Mouse (Mus musculus): ENCODE measurements around the gene Dclre1c. TPM values are rescaled to one million over a fixed set of nuclear protein-coding genes. Genes with fewer than 3 reads are reported as not detected.

Gene Dclre1c
- polyA plus RNA-seq, 1 experiment from 2014 or later, result 5.8 TPM

GRCm38 (mm10) chr2:3415676-3416075 lies 8.3 kb upstream of the Dclre1c start:
- H3K4me3 ChIP-seq (ENCODE audit: control insufficient read depth in 1 of 2, insufficient read depth in 1 of 2, low read depth in 1 of 2, low read length in 2 of 2), result no peak overlapping the region

DNA sequence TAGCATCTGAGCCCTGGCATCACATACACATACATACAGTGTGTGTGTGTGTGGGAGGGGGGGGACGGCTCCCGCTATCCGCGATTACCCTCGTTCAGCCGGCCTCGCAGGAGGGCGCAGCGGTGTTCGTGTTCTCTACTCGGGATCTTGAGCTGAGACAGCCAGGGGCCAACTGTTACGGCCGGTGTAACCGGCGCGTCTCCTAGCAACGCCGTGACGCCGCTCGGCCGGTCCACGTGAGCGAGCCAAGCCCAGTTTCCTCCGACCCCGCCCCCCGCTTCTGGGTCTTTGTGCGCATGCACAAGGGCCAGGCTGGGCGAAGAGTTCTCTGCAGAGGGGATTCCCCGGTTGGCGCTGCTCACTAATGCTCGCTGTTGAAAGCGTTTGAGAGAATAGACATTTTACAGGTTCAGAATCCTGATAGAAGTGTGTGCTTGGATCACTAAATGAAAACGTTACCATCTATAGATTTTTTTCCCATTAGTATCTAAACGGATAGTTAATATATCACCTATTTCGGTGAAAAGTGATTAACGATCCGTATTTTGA lies 5.0 kb upstream of the Dclre1c start:
- Histone ChIP-seq H3K9ac (ENCODE audit: low read length) (peak overlapping the region; percentile 63), H3K27ac (replicated peaks in 1 of 2; ENCODE audit: control insufficient read depth in 1 of 2, insufficient read depth in 1 of 2, low read depth in 2 of 2, low read length in 2 of 2) (no peak overlapping the region), H3K9me3 (ENCODE audit: control insufficient read depth, low read length) (no peaks in the 10 kb centered on the region), H3K4me3 (ENCODE audit: control insufficient read depth in 1 of 2, insufficient read depth in 1 of 2, low read depth in 1 of 2, low read length in 2 of 2) (peak overlapping the region; percentile 48 to 51), H3K27me3 (ENCODE audit: control insufficient read depth, insufficient read depth, low read length) (peaks cover 17% of the 10 kb centered on the region), H3K4me1 (ENCODE audit: control insufficient read depth in 2 of 2, insufficient read depth in 2 of 2, low read length in 2 of 2) (peaks cover 2 to 3% of the 10 kb centered on the region in 2 experiments; a peak in 1 of 4 replicates), H3K36me3 (ENCODE audit: control insufficient read depth, insufficient read depth, low read length) (no peaks in the 10 kb centered on the region), H3K4me2 (ENCODE audit: low read length) (peak overlapping the region; percentile 89)
- peak; percentile 97 for ATAC-seq (ENCODE audit: insufficient number of reproducible peaks, insufficient read depth, low FRiP score, low read depth)
- WGBS, result 3% methylated on average over 38 of the region's 38 CpGs

More at GRCm38 (mm10) chr2:3415676-3416075, 8.3 kb upstream of the Dclre1c start:
- ATAC-seq (ENCODE audit: insufficient number of reproducible peaks, insufficient read depth, low FRiP score, low read depth), result no peak
- Histone ChIP-seq H3K9me3 (ENCODE audit: control insufficient read depth, low read length) (no peaks in the 10 kb centered on the region), H3K4me2 (ENCODE audit: low read length) (no peak overlapping the region), H3K27me3 (ENCODE audit: control insufficient read depth, insufficient read depth, low read length) (peaks cover 17% of the 10 kb centered on the region), H3K27ac (replicated peaks in 1 of 2; ENCODE audit: control insufficient read depth in 1 of 2, insufficient read depth in 1 of 2, low read depth in 2 of 2, low read length in 2 of 2) (no peak overlapping the region), H3K36me3 (ENCODE audit: control insufficient read depth, insufficient read depth, low read length) (no peaks in the 10 kb centered on the region), H3K4me1 (ENCODE audit: control insufficient read depth in 2 of 2, insufficient read depth in 2 of 2, low read length in 2 of 2) (no peaks in the 10 kb centered on the region), H3K9ac (ENCODE audit: low read length) (no peak overlapping the region)
- 59% methylated on average over 1 of the region's 1 CpGs for WGBS

GRCm38 (mm10) chr2:3420157-3420556 lies 3.8 kb upstream of the Dclre1c start:
- Histone ChIP-seq H3K9ac (ENCODE audit: low read length) (no peak overlapping the region), H3K27me3 (ENCODE audit: control insufficient read depth, insufficient read depth, low read length) (peaks cover 17% of the 10 kb centered on the region), H3K27ac (replicated peaks in 1 of 2; ENCODE audit: control insufficient read depth in 1 of 2, insufficient read depth in 1 of 2, low read depth in 2 of 2, low read length in 2 of 2) (no peak overlapping the region), H3K9me3 (ENCODE audit: control insufficient read depth, low read length) (no peaks in the 10 kb centered on the region), H3K36me3 (ENCODE audit: control insufficient read depth, insufficient read depth, low read length) (no peaks in the 10 kb centered on the region), H3K4me1 (ENCODE audit: control insufficient read depth in 2 of 2, insufficient read depth in 2 of 2, low read length in 2 of 2) (peaks cover 2 to 10% of the 10 kb centered on the region in 2 experiments; a peak in 2 of 4 replicates), H3K4me3 (ENCODE audit: control insufficient read depth in 1 of 2, insufficient read depth in 1 of 2, low read depth in 1 of 2, low read length in 2 of 2) (no peak overlapping the region), H3K4me2 (ENCODE audit: low read length) (no peak overlapping the region)
- no peak for ATAC-seq (ENCODE audit: insufficient number of reproducible peaks, insufficient read depth, low FRiP score, low read depth)
- WGBS, result 70% methylated on average over 4 of the region's 4 CpGs

DNA sequence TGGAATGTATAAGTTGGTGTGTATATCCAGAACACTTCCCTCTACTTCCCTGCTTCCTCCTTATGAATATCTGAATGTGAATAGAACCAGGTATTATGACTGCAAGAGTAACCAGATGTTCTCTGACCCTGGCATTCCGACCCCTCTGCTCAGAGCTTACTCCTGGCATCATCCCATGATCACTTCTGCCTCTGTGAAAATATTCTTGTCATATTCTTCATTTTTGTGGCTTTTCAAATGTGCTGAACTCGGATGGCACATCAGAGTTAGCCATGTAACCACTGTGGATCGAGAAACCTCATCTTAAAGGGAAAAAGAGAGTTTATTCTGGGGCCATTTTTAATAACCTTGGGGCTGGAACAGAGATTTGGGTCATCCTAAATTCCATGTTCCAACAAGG lies 1.4 kb upstream of the Dclre1c start, which contains the start of gene Meig1:
Gene Meig1, minus strand, starts transcription at position 101 of the 400 bp plus-strand sequence.
- Histone ChIP-seq H3K9me3 (ENCODE audit: control insufficient read depth, low read length) (no peaks in the 10 kb centered on the region), H3K36me3 (ENCODE audit: control insufficient read depth, insufficient read depth, low read length) (no peaks in the 10 kb centered on the region), H3K4me2 (ENCODE audit: low read length) (peak within 1 kb of the TSS; percentile 96), H3K4me1 (ENCODE audit: control insufficient read depth in 2 of 2, insufficient read depth in 2 of 2, low read length in 2 of 2) (peaks cover 2 to 10% of the 10 kb centered on the region in 2 experiments; a peak in 2 of 4 replicates), H3K9ac (ENCODE audit: low read length) (no peak within 1 kb of the TSS), H3K4me3 (ENCODE audit: control insufficient read depth in 1 of 2, insufficient read depth in 1 of 2, low read depth in 1 of 2, low read length in 2 of 2) (no peak within 1 kb of the TSS), H3K27me3 (ENCODE audit: control insufficient read depth, insufficient read depth, low read length) (peaks cover 9% of the 10 kb centered on the region), H3K27ac (replicated peaks in 1 of 2; ENCODE audit: control insufficient read depth in 1 of 2, insufficient read depth in 1 of 2, low read depth in 2 of 2, low read length in 2 of 2) (no peak within 1 kb of the TSS)
- WGBS, result 53% methylated on average over 3 of the region's 3 CpGs
- ATAC-seq (ENCODE audit: insufficient number of reproducible peaks, insufficient read depth, low FRiP score, low read depth), result no peak

DNA sequence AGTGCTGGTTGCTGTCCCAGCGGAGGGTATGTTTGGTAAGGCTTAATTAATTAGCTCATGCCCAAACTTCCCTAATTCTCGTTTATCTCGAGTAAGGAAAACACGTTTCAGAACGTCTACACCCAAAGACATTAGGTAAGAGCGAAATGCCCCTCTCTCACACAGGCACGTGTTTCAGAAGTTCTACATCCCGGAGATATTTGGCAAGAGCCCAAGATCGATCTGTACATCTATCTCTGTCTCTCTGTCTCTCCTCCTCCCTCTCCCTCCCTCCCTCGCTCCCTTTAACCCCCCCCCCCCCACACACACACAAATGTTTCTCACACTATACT lies 614 bp downstream of the Dclre1c start:
- peak overlapping the region; percentile 67 to 94 for H3K4me3 ChIP-seq (ENCODE audit: control insufficient read depth in 1 of 2, insufficient read depth in 1 of 2, low read depth in 1 of 2, low read length in 2 of 2)
- H3K4me2 ChIP-seq (ENCODE audit: low read length), result peak overlapping the region; percentile 96
- H3K4me1 ChIP-seq (ENCODE audit: control insufficient read depth in 2 of 2, insufficient read depth in 2 of 2, low read length in 2 of 2), result peaks cover 2 to 10% of the 10 kb centered on the region in 2 experiments; a peak in 2 of 4 replicates
- H3K27me3 ChIP-seq (ENCODE audit: control insufficient read depth, insufficient read depth, low read length), result no peaks in the 10 kb centered on the region
- WGBS, result 4% methylated on average over 9 of the region's 10 CpGs
- H3K9me3 ChIP-seq (ENCODE audit: control insufficient read depth, low read length), result no peaks in the 10 kb centered on the region
- H3K27ac ChIP-seq (replicated peaks in 1 of 2; ENCODE audit: control insufficient read depth in 1 of 2, insufficient read depth in 1 of 2, low read depth in 2 of 2, low read length in 2 of 2), result 0 out of 4 replicates have a peak overlapping the region, but pooled peaks of 1 of the 2 experiments have one; percentile 11
- H3K36me3 ChIP-seq (ENCODE audit: control insufficient read depth, insufficient read depth, low read length), result no peaks in the 10 kb centered on the region
- no peak for ATAC-seq (ENCODE audit: insufficient number of reproducible peaks, insufficient read depth, low FRiP score, low read depth)
- H3K9ac ChIP-seq (ENCODE audit: low read length), result peak overlapping the region; percentile 72

GRCm38 (mm10) chr2:3430956-3431355 lies 7.0 kb downstream of the Dclre1c start:
- H3K4me3 ChIP-seq (ENCODE audit: control insufficient read depth in 1 of 2, insufficient read depth in 1 of 2, low read depth in 1 of 2, low read length in 2 of 2), result no peak overlapping the region
- peaks cover 0 to 3% of the 10 kb centered on the region in 2 experiments; a peak in 1 of 4 replicates for H3K4me1 ChIP-seq (ENCODE audit: control insufficient read depth in 2 of 2, insufficient read depth in 2 of 2, low read length in 2 of 2)
- H3K36me3 ChIP-seq (ENCODE audit: control insufficient read depth, insufficient read depth, low read length), result no peaks in the 10 kb centered on the region
- H3K9me3 ChIP-seq (ENCODE audit: control insufficient read depth, low read length), result no peaks in the 10 kb centered on the region
- no peak overlapping the region for H3K27ac ChIP-seq (replicated peaks in 1 of 2; ENCODE audit: control insufficient read depth in 1 of 2, insufficient read depth in 1 of 2, low read depth in 2 of 2, low read length in 2 of 2)
- H3K9ac ChIP-seq (ENCODE audit: low read length), result no peak overlapping the region
- no peaks in the 10 kb centered on the region for H3K27me3 ChIP-seq (ENCODE audit: control insufficient read depth, insufficient read depth, low read length)
- 90% methylated on average over 9 of the region's 9 CpGs for WGBS
- no peak overlapping the region for H3K4me2 ChIP-seq (ENCODE audit: low read length)
- no peak for ATAC-seq (ENCODE audit: insufficient number of reproducible peaks, insufficient read depth, low FRiP score, low read depth)

DNA sequence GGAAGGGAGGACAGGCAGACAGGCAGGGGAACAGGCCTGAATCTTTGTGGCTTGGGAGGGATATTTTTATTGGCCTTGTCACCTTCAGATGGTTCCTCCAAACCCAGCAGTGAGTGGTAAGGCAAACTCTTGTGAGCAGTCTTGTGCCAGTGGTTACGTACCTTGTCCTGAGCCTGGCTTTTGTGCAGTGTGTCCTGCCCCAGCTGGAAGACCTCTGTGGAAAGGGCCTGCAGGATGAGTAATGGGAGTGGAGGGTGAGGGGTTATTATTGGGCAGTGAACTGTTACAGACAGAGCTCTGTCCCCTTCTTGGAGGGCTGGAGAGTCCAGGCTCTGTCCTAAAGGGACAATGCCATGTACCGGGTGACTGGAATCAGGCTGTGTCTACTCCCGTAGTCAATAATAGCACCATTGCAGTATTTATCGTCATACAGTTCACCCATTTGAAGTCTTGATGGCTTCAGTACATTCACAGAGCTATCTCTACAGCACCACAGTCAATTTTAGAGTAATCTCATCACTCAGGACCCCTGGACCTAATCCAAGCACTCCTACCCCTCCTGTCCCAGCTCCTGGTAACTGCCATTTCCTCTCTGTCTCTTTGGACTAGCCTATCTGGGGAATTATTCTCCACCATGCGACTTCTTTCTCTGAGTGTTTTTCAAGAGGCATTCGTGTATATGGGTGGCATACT lies 11.6 kb downstream of the Dclre1c start:
- H3K36me3 ChIP-seq (ENCODE audit: control insufficient read depth, insufficient read depth, low read length), result peaks cover 16% of the 10 kb centered on the region
- H3K4me1 ChIP-seq (ENCODE audit: control insufficient read depth in 2 of 2, insufficient read depth in 2 of 2, low read length in 2 of 2), result peaks cover 0 to 3% of the 10 kb centered on the region in 2 experiments; a peak in 1 of 4 replicates
- no peak overlapping the region for H3K4me3 ChIP-seq (ENCODE audit: control insufficient read depth in 1 of 2, insufficient read depth in 1 of 2, low read depth in 1 of 2, low read length in 2 of 2)
- H3K9ac ChIP-seq (ENCODE audit: low read length), result no peak overlapping the region
- no peaks in the 10 kb centered on the region for H3K27me3 ChIP-seq (ENCODE audit: control insufficient read depth, insufficient read depth, low read length)
- H3K9me3 ChIP-seq (ENCODE audit: control insufficient read depth, low read length), result no peaks in the 10 kb centered on the region
- no peak overlapping the region for H3K4me2 ChIP-seq (ENCODE audit: low read length)
- no peak overlapping the region for H3K27ac ChIP-seq (replicated peaks in 1 of 2; ENCODE audit: control insufficient read depth in 1 of 2, insufficient read depth in 1 of 2, low read depth in 2 of 2, low read length in 2 of 2)
- ATAC-seq (ENCODE audit: insufficient number of reproducible peaks, insufficient read depth, low FRiP score, low read depth), result no peak
- WGBS, result 70% methylated on average over 6 of the region's 6 CpGs
